Mouse (Mus musculus) forebrain, embryonic 14.5 days (tissue): ENCODE data around the gene Uqcr10. TPM values are rescaled to one million over a fixed set of nuclear protein-coding genes. Genes with fewer than 3 reads are reported as not detected.
A peak's percentile ranks its signal among the peaks of the same experiment; 100 is the strongest.

ENCODE experiments used
- ATAC-seq: fragments of 200-750 bp; cut with Nextera tagmentation; 2 replicates; pipeline ENCODE4 v1.8.0; 2017; ENCODE audit warnings: mild to moderate bottlenecking, moderate library complexity
- DNase-seq: peaks from one replicate; pipeline ENCODE4 v3.0.0-alpha.2; 2015; ENCODE audit warnings: low spot score
- H3K27ac ChIP-seq: fragments of 300-500 bp; sonication (generic); 2 replicates; pipeline ENCODE4 v1.5.1; 2014; ENCODE audit warnings: low read depth, mild to moderate bottlenecking, control low read depth, low read length, moderate library complexity
- H3K27me3 ChIP-seq: fragments of 300-500 bp; sonication (generic); replicated peaks from 2 replicates; pipeline ENCODE4 v1.6.1; 2014; ENCODE audit warnings: low read length, control low read depth, mixed read lengths; ENCODE audit not compliant: control insufficient read depth, insufficient read depth
- H3K36me3 ChIP-seq: fragments of 300-500 bp; sonication (generic); 2 replicates; pipeline ENCODE4 v1.6.1; 2014; ENCODE audit warnings: low read length, control low read depth; ENCODE audit not compliant: control insufficient read depth, insufficient read depth
- H3K4me1 ChIP-seq: fragments of 300-500 bp; sonication (generic); 2 replicates; pipeline ENCODE4 v1.6.1; 2014; ENCODE audit warnings: antibody characterized with exemption, low read length, control low read depth; ENCODE audit not compliant: control insufficient read depth, insufficient read depth
- H3K4me2 ChIP-seq: fragments of 300-500 bp; sonication (generic); 2 replicates; pipeline ENCODE4 v1.6.1; 2014; ENCODE audit warnings: mild to moderate bottlenecking, control low read depth, low read length
- H3K4me3 ChIP-seq: fragments of 300-500 bp; sonication (generic); 2 replicates; pipeline ENCODE4 v1.5.1; 2014; ENCODE audit warnings: low read depth, low read length, control low read depth
- H3K9ac ChIP-seq: fragments of 300-500 bp; sonication (generic); 2 replicates; pipeline ENCODE4 v1.6.1; 2014; ENCODE audit warnings: mild to moderate bottlenecking, low read length, control low read depth, moderate library complexity
- H3K9me3 ChIP-seq: fragments of 300-500 bp; sonication (generic); replicated peaks from 2 replicates; pipeline ENCODE4 v1.6.1; 2016; ENCODE audit warnings: low read length, control low read depth, mixed read lengths; ENCODE audit not compliant: control insufficient read depth
- WGBS: fragments of 180-500 bp; shearing (Covaris S2); extraction: QIAGEN DNeasy Blood & Tissue Kit; methylation state at CpG from one replicate; pipeline ENCODE4 v1.1.7; 2014; 5-methylcytosine and 5-hydroxymethylcytosine counted together
- polyA plus RNA-seq: library from polyadenylated mRNA; unstranded; fragments of >200 nt; fragmentation: Nextera tagmentation; extraction: Ambion mirVana; gene quantifications from 2 replicates; pipeline ENCODE4 v1.2.1, GENCODE M21; 2014

The Uqcr10 gene
- polyA plus RNA-seq, 1 experiment from 2014 or later = 693 TPM

DNA sequence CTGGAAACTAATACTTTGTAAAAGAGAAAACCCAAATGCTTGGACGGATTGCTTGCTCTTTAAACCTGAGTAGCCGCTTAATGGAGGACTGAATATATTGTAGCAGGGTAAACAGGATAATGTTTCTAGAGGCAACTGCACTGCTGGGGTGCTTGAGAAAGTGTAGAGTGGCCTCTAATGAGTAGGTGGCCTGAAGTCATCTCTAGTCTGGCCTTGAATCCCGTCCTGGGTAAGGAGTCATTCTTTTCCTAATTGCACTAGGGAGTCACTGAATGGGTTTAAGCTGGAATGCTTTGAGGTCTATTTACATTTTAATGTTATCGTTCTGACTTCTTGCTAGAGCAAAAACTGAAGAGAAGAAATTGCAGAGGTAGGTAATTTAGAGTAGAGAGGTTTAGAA is 1.0 kb upstream of the Uqcr10 start:
- peak overlapping the region; percentile 91 for H3K4me2 ChIP-seq
- peaks cover 19% of the 10 kb centered on the region for H3K36me3 ChIP-seq
- H3K4me1 ChIP-seq = peaks cover 12% of the 10 kb centered on the region
- ATAC-seq (no peak), DNase-seq (no peak)
- no peak overlapping the region for H3K27ac ChIP-seq
- peak overlapping the region; percentile 73 for H3K4me3 ChIP-seq
- H3K9me3 ChIP-seq = no peaks in the 10 kb centered on the region
- WGBS = 6% methylated on average over 4 of the region's 4 CpGs
- H3K27me3 ChIP-seq = no peaks in the 10 kb centered on the region
- H3K9ac ChIP-seq = peak overlapping the region; percentile 66

DNA sequence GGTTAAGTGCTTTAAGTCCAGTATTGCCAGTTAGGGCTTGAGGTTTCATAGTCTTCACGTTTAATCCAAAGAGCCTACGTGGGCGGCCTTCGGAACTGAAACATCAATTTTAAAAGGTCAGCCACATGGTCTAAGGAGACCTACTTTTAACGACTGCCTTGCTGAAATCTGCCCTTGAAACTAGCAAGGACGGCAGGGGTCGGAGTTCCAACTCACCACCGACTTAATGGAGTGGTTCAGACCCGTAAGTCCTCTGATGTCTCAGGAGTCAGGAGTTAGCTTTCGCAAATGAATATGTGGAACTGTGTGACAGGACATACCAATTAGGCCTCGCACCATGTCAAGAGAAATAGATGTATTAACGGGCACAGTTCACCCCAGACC is 462 bp downstream of the Uqcr10 start:
- H3K4me3 ChIP-seq = peak overlapping the region; percentile 73
- DNase-seq (no peak), ATAC-seq (no peak; the same call in 1 of the 2 replicates)
- peaks cover 19% of the 10 kb centered on the region for H3K36me3 ChIP-seq
- WGBS = 7% methylated on average over 12 of the region's 12 CpGs
- no peak overlapping the region for H3K27ac ChIP-seq
- peak overlapping the region; percentile 82 for H3K9ac ChIP-seq
- peak overlapping the region; percentile 91 for H3K4me2 ChIP-seq
- H3K9me3 ChIP-seq = no peaks in the 10 kb centered on the region
- no peaks in the 10 kb centered on the region for H3K27me3 ChIP-seq
- peaks cover 12% of the 10 kb centered on the region for H3K4me1 ChIP-seq

DNA sequence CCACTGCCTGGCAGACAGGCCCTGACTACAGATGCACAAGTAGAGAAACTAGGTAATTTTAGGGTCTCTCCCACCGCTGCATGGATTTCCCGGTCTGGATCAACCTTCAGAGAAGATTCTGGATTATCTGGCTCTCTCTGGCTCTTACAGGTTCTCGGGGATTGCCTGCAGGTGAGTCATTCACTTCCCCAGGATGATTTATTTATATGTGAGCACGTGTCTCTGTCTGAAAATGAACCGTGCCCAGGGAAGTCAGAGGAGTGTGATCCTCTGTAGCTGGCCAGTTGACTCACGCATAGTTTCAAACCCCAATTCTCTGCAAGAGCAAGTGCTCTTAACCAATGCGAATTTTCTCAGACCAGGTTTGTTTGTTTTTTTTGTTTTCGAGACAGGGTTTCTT is 3.4 kb downstream of the Uqcr10 start:
- DNase-seq (no peak), ATAC-seq (no peak)
- peaks cover 19% of the 10 kb centered on the region for H3K36me3 ChIP-seq
- no peak overlapping the region for H3K27ac ChIP-seq
- H3K4me2 ChIP-seq = no peak overlapping the region
- H3K9ac ChIP-seq = no peak overlapping the region
- H3K4me3 ChIP-seq = no peak overlapping the region
- no peaks in the 10 kb centered on the region for H3K9me3 ChIP-seq
- peaks cover 12% of the 10 kb centered on the region for H3K4me1 ChIP-seq
- no peaks in the 10 kb centered on the region for H3K27me3 ChIP-seq
- 90% methylated on average over 8 of the region's 8 CpGs for WGBS

DNA sequence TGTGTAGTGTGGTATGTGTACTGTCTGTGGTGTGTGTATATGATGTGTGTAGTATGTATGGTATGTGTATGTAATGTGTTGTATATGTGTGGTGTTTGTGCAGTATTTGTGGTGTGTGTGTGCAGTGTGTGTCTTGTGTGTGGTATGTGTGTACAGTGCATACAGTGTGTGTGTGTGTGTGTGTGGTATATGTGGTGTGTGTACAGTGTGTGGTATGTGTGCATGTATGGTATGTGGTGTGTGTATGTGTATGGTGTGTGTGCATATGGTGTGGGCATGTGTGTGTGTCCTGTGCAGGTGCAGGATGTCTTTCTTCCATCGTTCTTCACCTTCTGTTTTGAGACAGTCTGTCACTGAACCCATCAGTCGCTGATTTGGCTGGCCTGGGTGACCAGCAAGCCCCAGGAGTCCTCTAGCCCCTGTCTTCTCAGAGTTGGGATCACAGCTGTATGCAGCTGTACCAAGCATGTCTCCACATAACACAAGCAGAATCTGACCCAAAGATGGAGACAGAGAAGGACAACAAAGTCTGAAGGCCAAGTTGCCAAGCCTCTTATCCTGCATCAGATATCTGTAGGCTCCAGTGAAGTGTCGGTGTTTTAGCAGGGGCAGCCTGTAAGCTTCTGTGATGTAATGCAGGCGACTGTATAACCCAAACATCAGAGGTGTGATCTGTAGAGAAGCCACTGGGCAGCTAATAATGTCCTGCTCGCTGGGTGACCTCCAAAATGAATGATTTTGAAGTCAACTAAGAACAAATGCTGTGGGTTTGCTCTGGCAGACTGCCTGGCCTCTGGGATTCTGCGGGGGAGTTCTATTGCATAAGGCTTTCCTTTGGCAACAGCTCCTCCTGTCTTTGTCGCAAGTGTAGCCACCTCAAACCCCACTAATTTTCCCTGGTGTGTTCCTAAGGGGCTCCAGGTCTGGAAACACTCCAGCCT is 6.8 kb downstream of the Uqcr10 start:
- Histone ChIP-seq H3K4me2 (no peak overlapping the region), H3K4me1 (no peaks in the 10 kb centered on the region), H3K27ac (no peak overlapping the region), H3K27me3 (no peaks in the 10 kb centered on the region), H3K4me3 (no peak overlapping the region), H3K36me3 (peaks cover 19% of the 10 kb centered on the region), H3K9me3 (no peaks in the 10 kb centered on the region), H3K9ac (no peak overlapping the region)
- ATAC-seq (no peak), DNase-seq (peak; percentile 12)
- WGBS = 66% methylated on average over 7 of the region's 7 CpGs

DNA sequence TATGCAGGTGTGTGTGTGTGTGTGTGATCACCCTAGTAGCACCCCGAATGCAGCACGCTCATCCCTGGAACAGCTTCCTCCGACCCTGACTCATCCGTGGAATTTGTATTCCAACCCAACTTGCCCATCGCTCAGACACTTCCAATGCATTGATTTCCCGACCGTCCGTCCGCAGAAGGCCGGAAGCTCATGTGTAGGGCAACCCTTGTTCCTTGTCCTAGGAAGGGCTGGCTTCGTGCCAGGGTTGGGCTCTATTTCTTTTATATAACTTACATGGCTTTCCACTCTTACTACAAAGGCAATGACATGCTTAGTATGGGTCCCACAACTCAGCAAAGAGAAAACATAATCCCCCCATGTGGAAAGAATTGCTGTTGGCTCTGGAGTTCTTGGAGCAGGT is 12.0 kb downstream of the Uqcr10 start:
- ATAC-seq (no peak), DNase-seq (no peak)
- 93% methylated on average over 11 of the region's 11 CpGs for WGBS
- H3K27ac ChIP-seq = no peak overlapping the region
- no peaks in the 10 kb centered on the region for H3K4me1 ChIP-seq
- H3K27me3 ChIP-seq = no peaks in the 10 kb centered on the region
- H3K9ac ChIP-seq = no peak overlapping the region
- H3K4me3 ChIP-seq = no peak overlapping the region
- H3K36me3 ChIP-seq = no peaks in the 10 kb centered on the region
- no peaks in the 10 kb centered on the region for H3K9me3 ChIP-seq
- H3K4me2 ChIP-seq = no peak overlapping the region

DNA sequence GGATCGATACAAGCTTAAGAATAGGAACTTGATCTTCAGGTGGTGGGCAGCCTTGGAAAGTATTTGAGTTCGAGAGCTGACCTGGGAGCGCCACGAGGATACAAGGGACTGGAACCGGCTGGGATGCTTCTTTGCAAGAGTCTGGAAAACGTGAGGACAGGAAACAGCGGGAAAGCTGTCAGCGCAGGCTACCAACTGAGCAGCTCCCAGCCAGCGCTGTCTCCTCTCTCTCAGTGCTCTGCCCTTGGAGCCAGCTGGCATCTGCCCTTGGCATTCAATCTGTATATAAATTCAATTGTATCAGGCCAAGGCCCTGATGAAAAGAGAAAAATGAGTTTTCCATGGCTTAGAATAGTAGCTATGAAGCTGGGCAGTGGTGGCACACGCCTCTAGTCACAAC is 12.9 kb downstream of the Uqcr10 start:
- Histone ChIP-seq H3K36me3 (no peaks in the 10 kb centered on the region), H3K27ac (no peak overlapping the region), H3K27me3 (no peaks in the 10 kb centered on the region), H3K4me2 (no peak overlapping the region), H3K9ac (no peak overlapping the region), H3K9me3 (no peaks in the 10 kb centered on the region), H3K4me1 (no peaks in the 10 kb centered on the region), H3K4me3 (no peak overlapping the region)
- DNase-seq (peak; percentile 32), ATAC-seq (no peak)
- 67% methylated on average over 10 of the region's 10 CpGs for WGBS

DNA sequence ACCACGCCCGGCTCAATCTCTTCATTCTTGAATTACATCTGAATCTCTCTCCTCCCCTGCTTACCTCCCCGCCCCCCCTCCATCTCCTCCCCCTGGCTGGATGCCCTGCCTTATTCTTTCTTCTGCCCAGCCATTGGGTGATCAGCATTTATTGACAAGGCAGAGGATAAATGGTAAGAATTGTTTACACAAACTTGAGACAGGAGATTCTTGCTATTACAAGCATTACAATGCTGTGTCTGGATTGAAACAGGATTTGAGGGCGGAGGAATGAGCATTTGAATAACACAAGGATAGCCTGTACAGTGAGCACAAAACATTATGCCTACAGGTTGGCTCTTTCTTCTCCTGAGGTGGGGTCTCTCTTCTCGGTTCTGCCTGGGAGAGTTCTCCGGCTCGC is 13.8 kb downstream of the Uqcr10 start:
- H3K4me1 ChIP-seq = no peaks in the 10 kb centered on the region
- ATAC-seq (no peak), DNase-seq (no peak)
- H3K9me3 ChIP-seq = no peaks in the 10 kb centered on the region
- no peak overlapping the region for H3K4me2 ChIP-seq
- no peaks in the 10 kb centered on the region for H3K27me3 ChIP-seq
- H3K9ac ChIP-seq = no peak overlapping the region
- H3K36me3 ChIP-seq = no peaks in the 10 kb centered on the region
- WGBS = 82% methylated on average over 7 of the region's 7 CpGs
- no peak overlapping the region for H3K4me3 ChIP-seq
- no peak overlapping the region for H3K27ac ChIP-seq

DNA sequence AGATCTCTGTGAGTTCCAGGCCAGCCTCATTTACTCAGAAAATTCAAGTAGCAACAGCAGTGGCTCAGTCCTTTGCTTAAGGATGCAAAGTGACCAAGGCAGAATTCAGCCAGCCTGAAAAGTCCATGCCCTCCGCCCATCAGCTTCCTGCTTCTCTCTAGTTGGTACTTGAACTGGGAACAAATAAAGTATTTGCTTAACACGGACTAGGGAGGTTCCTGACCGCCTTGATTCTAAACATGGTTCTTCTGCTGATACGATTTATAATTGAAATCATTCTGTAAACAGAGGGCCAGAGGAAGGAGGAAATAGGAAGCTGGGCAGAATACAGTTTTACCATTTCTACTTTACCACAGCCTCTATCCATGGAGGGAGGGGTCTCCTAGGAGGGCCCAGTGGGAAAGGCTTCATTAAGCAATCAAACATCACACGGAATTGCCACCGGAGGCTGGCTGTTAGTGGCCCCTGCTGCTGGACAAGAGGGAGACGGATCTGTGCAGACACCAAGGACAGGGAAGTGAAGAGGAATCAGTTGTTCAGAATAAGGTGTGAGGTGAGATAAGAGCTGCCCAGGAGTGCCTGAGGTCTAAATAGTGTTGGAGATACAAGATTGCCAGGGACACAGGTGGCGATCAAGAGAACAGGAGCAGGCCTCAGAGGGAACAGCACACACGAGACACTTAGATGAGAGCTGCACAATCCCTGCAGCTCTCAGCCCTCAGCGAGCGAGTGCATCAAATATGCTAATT is 15.3 kb downstream of the Uqcr10 start:
- Histone ChIP-seq H3K4me2 (no peak overlapping the region), H3K9ac (no peak overlapping the region), H3K4me3 (no peak overlapping the region), H3K27ac (no peak overlapping the region), H3K36me3 (no peaks in the 10 kb centered on the region; the same call in 1 of the 2 replicates), H3K9me3 (no peaks in the 10 kb centered on the region), H3K4me1 (no peaks in the 10 kb centered on the region), H3K27me3 (no peaks in the 10 kb centered on the region)
- ATAC-seq (no peak), DNase-seq (no peak)
- WGBS = 69% methylated on average over 11 of the region's 11 CpGs

GRCm38 (mm10) chr11:4687874-4688273 is 16.3 kb downstream of the Uqcr10 start:
- Histone ChIP-seq H3K27me3 (no peaks in the 10 kb centered on the region), H3K4me3 (no peak overlapping the region), H3K4me2 (no peak overlapping the region), H3K4me1 (no peaks in the 10 kb centered on the region), H3K36me3 (peaks cover 5% of the 10 kb centered on the region), H3K9me3 (no peaks in the 10 kb centered on the region), H3K27ac (no peak overlapping the region), H3K9ac (no peak overlapping the region)
- 71% methylated on average over 3 of the region's 3 CpGs for WGBS
- ATAC-seq = no peak
- no peak for DNase-seq
